Mouse (Mus musculus) MEL (cell line): ENCODE data around the gene Bmpr2. TPM values are rescaled to one million over a fixed set of nuclear protein-coding genes. Genes with fewer than 3 reads are reported as not detected.

Source experiments
- DNase-seq: peaks from one replicate; pipeline ENCODE4 v3.0.0; 2011; ENCODE audit warnings: low read depth, low spot score
- H3K27ac ChIP-seq: 2 replicates; pipeline ENCODE4 v1.5.1; 2012; ENCODE audit warnings: low read depth, mild to moderate bottlenecking, control low read depth, low read length, moderate library complexity; ENCODE audit not compliant: control insufficient read depth
- H3K27me3 ChIP-seq, 2 experiments: fragments of 150-350 bp in 1 of 2; sonication (generic) in 1 of 2; 2 replicates each; pipeline ENCODE4 v1.6.1; 2012; ENCODE audit warnings: low read length in 2 of 2, mild to moderate bottlenecking in 2 of 2, improper control_type of control experiment in 1 of 2, moderate library complexity in 1 of 2; ENCODE audit not compliant: insufficient read depth in 2 of 2, control insufficient read depth in 1 of 2
- H3K36me3 ChIP-seq, 2 experiments: 2 replicates each; pipeline ENCODE4 v1.6.1; 2012 to 2014; ENCODE audit warnings: low read length in 2 of 2, improper control_type of control experiment in 1 of 2, inconsistent platforms in 1 of 2, mild to moderate bottlenecking in 1 of 2; ENCODE audit not compliant: insufficient read depth in 2 of 2, control insufficient read depth in 1 of 2
- H3K4me1 ChIP-seq, 2 experiments: fragments of 150-350 bp in 1 of 2; sonication (generic) in 1 of 2; 2 replicates each; pipeline ENCODE4 v1.6.1; 2012; ENCODE audit warnings: low read length in 2 of 2, improper control_type of control experiment in 1 of 2, mild to moderate bottlenecking in 1 of 2; ENCODE audit not compliant: insufficient read depth in 2 of 2, control insufficient read depth in 1 of 2
- H3K4me3 ChIP-seq, 2 experiments: fragments of 150-350 bp in 1 of 2; sonication (generic) in 1 of 2; 2 replicates each; pipeline ENCODE4 v1.5.1; 2012; ENCODE audit warnings: low read depth in 2 of 2, low read length in 2 of 2, mild to moderate bottlenecking in 2 of 2, moderate library complexity in 2 of 2, control low read depth in 1 of 2, improper control_type of control experiment in 1 of 2; ENCODE audit not compliant: control insufficient read depth in 1 of 2, insufficient read depth in 1 of 2
- H3K79me2 ChIP-seq: 2 replicates; pipeline ENCODE4 v1.6.1; 2012; ENCODE audit warnings: mild to moderate bottlenecking, low read length, moderate library complexity; ENCODE audit not compliant: control insufficient read depth, poor library complexity, insufficient read depth
- H3K9ac ChIP-seq: 2 replicates; pipeline ENCODE4 v1.6.1; 2012; ENCODE audit warnings: low read depth, mild to moderate bottlenecking, control low read depth, low read length, moderate library complexity; ENCODE audit not compliant: control insufficient read depth, poor library complexity, severe bottlenecking
- H3K9me3 ChIP-seq: fragments of 150-350 bp; sonication (generic); replicated peaks from 2 replicates; pipeline ENCODE4 v1.6.1; 2012; ENCODE audit warnings: mild to moderate bottlenecking, low read length, improper control_type of control experiment, moderate library complexity; ENCODE audit not compliant: insufficient read depth
- CHD1 ChIP-seq: IDR thresholded peaks from 2 replicates; pipeline ENCODE4 v1.6.1; 2012; ENCODE audit warnings: low read depth, mild to moderate bottlenecking, inconsistent platforms, low read length, improper control_type of control experiment
- CHD2 ChIP-seq: IDR thresholded peaks from 2 replicates; pipeline ENCODE4 v1.6.1; 2011; ENCODE audit warnings: low read length, improper control_type of control experiment
- E2F4 ChIP-seq: IDR thresholded peaks from 2 replicates; pipeline ENCODE4 v1.6.1; 2011; ENCODE audit warnings: low read depth, low read length, improper control_type of control experiment, borderline replicate concordance
- ELF1 ChIP-seq: IDR thresholded peaks from 2 replicates; pipeline ENCODE4 v1.6.1; 2014; ENCODE audit warnings: low read depth, mild to moderate bottlenecking, inconsistent platforms, low read length, improper control_type of control experiment, moderate library complexity
- EP300 ChIP-seq, 2 experiments: IDR thresholded peaks; 2 replicates each; pipeline ENCODE4 v1.6.1; 2011; ENCODE audit warnings: improper control_type of control experiment in 2 of 2, low read length in 2 of 2, low read depth in 1 of 2, mild to moderate bottlenecking in 1 of 2
- ETS1 ChIP-seq: IDR thresholded peaks from 2 replicates; pipeline ENCODE4 v1.6.1; 2012; ENCODE audit warnings: low read depth, mild to moderate bottlenecking, inconsistent platforms, low read length, improper control_type of control experiment, moderate library complexity
- GATA1 ChIP-seq: IDR thresholded peaks from 2 replicates; pipeline ENCODE4 v1.6.1; 2011; ENCODE audit warnings: low read depth, low read length, improper control_type of control experiment
- HCFC1 ChIP-seq: IDR thresholded peaks from 2 replicates; pipeline ENCODE4 v1.6.1; 2012; ENCODE audit warnings: low read depth, mild to moderate bottlenecking, inconsistent platforms, low read length, improper control_type of control experiment, moderate library complexity
- JUND ChIP-seq: IDR thresholded peaks from 2 replicates; pipeline ENCODE4 v1.6.1; 2011; ENCODE audit warnings: low read depth, mild to moderate bottlenecking, improper control_type of control experiment, low read length
- MAFK ChIP-seq: IDR thresholded peaks from 2 replicates; pipeline ENCODE4 v1.6.1; 2011; ENCODE audit warnings: low read depth, mild to moderate bottlenecking, low read length, improper control_type of control experiment, borderline replicate concordance
- NELFE ChIP-seq: IDR thresholded peaks from 2 replicates; pipeline ENCODE4 v1.6.1; 2011; ENCODE audit warnings: low read depth, low read length, improper control_type of control experiment
- POLR2AphosphoS2 ChIP-seq: IDR thresholded peaks from 2 replicates; pipeline ENCODE4 v1.6.1; 2011; ENCODE audit warnings: low read length, improper control_type of control experiment
- RAD21 ChIP-seq: IDR thresholded peaks from 2 replicates; pipeline ENCODE4 v1.6.1; 2011; ENCODE audit warnings: mild to moderate bottlenecking, low read depth, low read length, improper control_type of control experiment
- RCOR1 ChIP-seq: IDR thresholded peaks from 2 replicates; pipeline ENCODE4 v1.6.1; 2012; ENCODE audit warnings: low read depth, mild to moderate bottlenecking, inconsistent platforms, low read length, improper control_type of control experiment
- SIN3A ChIP-seq: IDR thresholded peaks from 2 replicates; pipeline ENCODE4 v1.6.1; 2012; ENCODE audit warnings: low read length, improper control_type of control experiment, inconsistent platforms
- TAL1 ChIP-seq: IDR thresholded peaks from 2 replicates; pipeline ENCODE4 v1.6.1; 2012; ENCODE audit warnings: mild to moderate bottlenecking, inconsistent platforms, low read length, moderate library complexity, mixed read lengths
- TBP ChIP-seq: IDR thresholded peaks from 2 replicates; pipeline ENCODE4 v1.8.0; 2011; ENCODE audit warnings: low read depth, low read length, improper control_type of control experiment
- TCF12 ChIP-seq: IDR thresholded peaks from 2 replicates; pipeline ENCODE4 v1.6.1; 2014; ENCODE audit warnings: low read depth, mild to moderate bottlenecking, inconsistent platforms, low read length, improper control_type of control experiment, moderate library complexity
- UBTF ChIP-seq: IDR thresholded peaks from 2 replicates; pipeline ENCODE4 v1.6.1; 2012; ENCODE audit warnings: low read depth, mild to moderate bottlenecking, inconsistent platforms, low read length, improper control_type of control experiment, moderate library complexity, borderline replicate concordance; ENCODE audit not compliant: insufficient read depth
- USF1 ChIP-seq: IDR thresholded peaks from 2 replicates; pipeline ENCODE4 v1.6.1; 2014; ENCODE audit warnings: low read depth, mild to moderate bottlenecking, inconsistent platforms, low read length, improper control_type of control experiment, moderate library complexity
- ZC3H11A ChIP-seq: IDR thresholded peaks from 2 replicates; pipeline ENCODE4 v1.6.1; 2012; ENCODE audit warnings: low read depth, mild to moderate bottlenecking, inconsistent platforms, low read length, improper control_type of control experiment
- ZKSCAN1 ChIP-seq: IDR thresholded peaks from 2 replicates; pipeline ENCODE4 v1.6.1; 2012; ENCODE audit warnings: low read depth, mild to moderate bottlenecking, inconsistent platforms, low read length, improper control_type of control experiment, moderate library complexity
- ZNF384 ChIP-seq: IDR thresholded peaks from 2 replicates; pipeline ENCODE4 v1.6.1; 2012; ENCODE audit warnings: low read depth, mild to moderate bottlenecking, inconsistent platforms, low read length, improper control_type of control experiment
- polyA plus RNA-seq, 2 experiments: library from polyadenylated mRNA; stranded (reverse) in 1 of 2; unstranded in 1 of 2; fragments of >175 nt in 1 of 2; fragments of >200 nt in 1 of 2; gene quantifications; 2 replicates each; pipeline versions ENCODE4 v1.2.1 to v1.2.4; 2012; ENCODE audit warnings: low replicate concordance in 2 of 2, low read depth in 1 of 2; ENCODE audit not compliant: insufficient read length in 2 of 2, insufficient read depth in 1 of 2, missing spikeins in 1 of 2
- total RNA-seq: library from RNA; depleted of rRNA; stranded (reverse); fragments of 300-350 nt; gene quantifications from 2 replicates; pipeline ENCODE4 v1.2.3, GENCODE M21; 2012

Bmpr2 gene
- total and polyA plus RNA-seq, 3 experiments: 2.3 to 18.6 (median 3.1) TPM

- peaks cover 0 to 4% of the 10 kb centered on the region in 2 experiments; a peak in 3 of 4 replicates for H3K36me3 ChIP-seq
- TF ChIP-seq USF1: no peak
- no peak for TF ChIP-seq HCFC1
- no peak for TF ChIP-seq RAD21
- no peak for TF ChIP-seq ZC3H11A
- no peak for TF ChIP-seq POLR2AphosphoS2
- TF ChIP-seq ETS1: peak; percentile 62
- TF ChIP-seq MAFK: peak; percentile 53; the same call in 1 of the 2 replicates
- peak; percentile 93 for TF ChIP-seq RCOR1
- no peak for TF ChIP-seq TBP
- TF ChIP-seq CHD2: no peak
- no peak for TF ChIP-seq ZKSCAN1
- TF ChIP-seq TCF12: 0 out of 2 replicates have a peak, but pooled peaks have one; percentile 10
- no peak for TF ChIP-seq ZNF384
- no peak for TF ChIP-seq ELF1
- 0 out of 2 replicates have a peak, but pooled peaks have one; percentile 27 for TF ChIP-seq GATA1
- TF ChIP-seq CHD1: no peak
- TF ChIP-seq, all 39 proteins: peak for 5
- Histone ChIP-seq H3K4me3 (no peak overlapping the region), H3K27ac (no peak overlapping the region), H3K27me3 (no peaks in the 10 kb centered on the region), H3K9ac (no peak overlapping the region), H3K4me1 (no peaks in the 10 kb centered on the region), H3K9me3 (no peaks in the 10 kb centered on the region), H3K79me2 (no peaks in the 10 kb centered on the region)
- peak; percentile 50 for DNase-seq
Measured at GRCm38 (mm10) chr1:59862144-59862543, 98.9 kb downstream of the Bmpr2 start.

GRCm38 (mm10) chr1:59868041-59868440, 104.8 kb downstream of the Bmpr2 start:
- H3K27me3 ChIP-seq: no peaks in the 10 kb centered on the region
- H3K9ac ChIP-seq: no peak overlapping the region
- peaks cover 0 to 2% of the 10 kb centered on the region in 2 experiments; a peak in 1 of 4 replicates for H3K36me3 ChIP-seq
- H3K27ac ChIP-seq: no peak overlapping the region
- no peaks in the 10 kb centered on the region for H3K9me3 ChIP-seq
- no peak for DNase-seq
- H3K4me1 ChIP-seq: no peaks in the 10 kb centered on the region
- no peak overlapping the region for H3K4me3 ChIP-seq
- TF ChIP-seq E2F4: no peak
- TF ChIP-seq SIN3A: no peak
- no peak for TF ChIP-seq CHD1
- TF ChIP-seq UBTF: no peak
- TF ChIP-seq JUND: no peak
- no peak for TF ChIP-seq NELFE
- TF ChIP-seq TCF12: no peak
- TF ChIP-seq TAL1: no peak
- no peak for TF ChIP-seq EP300 (IDR thresholded peaks at IDR 0.05; ENCODE audit: low read depth in 1 of 2, low read length in 2 of 2)
- no peaks in the 10 kb centered on the region for H3K79me2 ChIP-seq
